Mouse (Mus musculus) stomach, embryonic 14.5 days (tissue): Measurements from ENCODE around the gene Gcm2. TPM values are rescaled to one million over a fixed set of nuclear protein-coding genes. Genes with fewer than 3 reads are reported as not detected.

ENCODE experiments used
- ATAC-seq: fragments of 200-750 bp; cut with Nextera tagmentation; 2 replicates; pipeline ENCODE4 v1.8.0; 2017; ENCODE audit warnings: low read depth, moderate TSS enrichment; ENCODE audit not compliant: insufficient number of reproducible peaks, insufficient read depth, low FRiP score
- H3K27ac ChIP-seq: fragments of 300-500 bp; sonication (generic); 2 replicates; pipeline ENCODE4 v1.5.1; 2014; ENCODE audit warnings: mild to moderate bottlenecking, low read length, moderate library complexity, mixed read lengths
- H3K27me3 ChIP-seq: fragments of 300-500 bp; sonication (generic); 2 replicates; pipeline ENCODE4 v1.6.1; 2014; ENCODE audit warnings: low read length, control low read depth, mixed read lengths; ENCODE audit not compliant: control insufficient read depth, insufficient read depth
- H3K36me3 ChIP-seq: fragments of 300-500 bp; sonication (generic); 2 replicates; pipeline ENCODE4 v1.6.1; 2014; ENCODE audit warnings: mild to moderate bottlenecking, control low read depth, low read length, moderate library complexity, mixed read lengths; ENCODE audit not compliant: control insufficient read depth, insufficient read depth
- H3K4me1 ChIP-seq: fragments of 300-500 bp; sonication (generic); 2 replicates; pipeline ENCODE4 v1.6.1; 2014; ENCODE audit warnings: low read length, control low read depth, mixed read lengths; ENCODE audit not compliant: control insufficient read depth, insufficient read depth
- H3K4me2 ChIP-seq: fragments of 300-500 bp; sonication (generic); replicated peaks from 2 replicates; pipeline ENCODE4 v1.6.1; 2014; ENCODE audit warnings: low read depth, low read length, control low read depth
- H3K4me3 ChIP-seq: fragments of 300-500 bp; sonication (generic); 2 replicates; pipeline ENCODE4 v1.5.1; 2014; ENCODE audit warnings: low read depth, low read length, control low read depth
- H3K9ac ChIP-seq: fragments of 300-500 bp; sonication (generic); replicated peaks from 2 replicates; pipeline ENCODE4 v1.6.1; 2014; ENCODE audit warnings: low read depth, mild to moderate bottlenecking, control low read depth, low read length, moderate library complexity, mixed read lengths
- H3K9me3 ChIP-seq: fragments of 300-500 bp; sonication (generic); 2 replicates; pipeline ENCODE4 v1.6.1; 2016; ENCODE audit warnings: low read depth, low read length, control low read depth; ENCODE audit not compliant: control insufficient read depth
- WGBS: fragments of 180-500 bp; shearing (Covaris S2); extraction: QIAGEN DNeasy Blood & Tissue Kit; methylation state at CpG from one replicate; pipeline ENCODE4 v1.1.7; 2014; 5-methylcytosine and 5-hydroxymethylcytosine counted together
- polyA plus RNA-seq: library from polyadenylated mRNA; unstranded; fragments of >200 nt; fragmentation: Nextera tagmentation; extraction: Ambion mirVana; gene quantifications from 2 replicates; pipeline ENCODE4 v1.2.1, GENCODE M21; 2014

The Gcm2 gene
- polyA plus RNA-seq, result not detected in 2 replicates

GRCm38 (mm10) chr13:41110935-41111334 lies at the start of gene Gcm2:
Gene Gcm2 (minus strand): TSS chr13:41111035.
- ATAC-seq, result no peak
- H3K27me3 ChIP-seq, result no peaks in the 10 kb centered on the region
- H3K9ac ChIP-seq, result no peak within 1 kb of the TSS
- H3K4me2 ChIP-seq, result no peak within 1 kb of the TSS
- no peaks in the 10 kb centered on the region for H3K36me3 ChIP-seq
- H3K27ac ChIP-seq, result no peak within 1 kb of the TSS
- no peaks in the 10 kb centered on the region for H3K4me1 ChIP-seq
- 83% methylated on average over 3 of the region's 3 CpGs for WGBS
- H3K9me3 ChIP-seq, result no peaks in the 10 kb centered on the region
- H3K4me3 ChIP-seq, result no peak within 1 kb of the TSS

DNA sequence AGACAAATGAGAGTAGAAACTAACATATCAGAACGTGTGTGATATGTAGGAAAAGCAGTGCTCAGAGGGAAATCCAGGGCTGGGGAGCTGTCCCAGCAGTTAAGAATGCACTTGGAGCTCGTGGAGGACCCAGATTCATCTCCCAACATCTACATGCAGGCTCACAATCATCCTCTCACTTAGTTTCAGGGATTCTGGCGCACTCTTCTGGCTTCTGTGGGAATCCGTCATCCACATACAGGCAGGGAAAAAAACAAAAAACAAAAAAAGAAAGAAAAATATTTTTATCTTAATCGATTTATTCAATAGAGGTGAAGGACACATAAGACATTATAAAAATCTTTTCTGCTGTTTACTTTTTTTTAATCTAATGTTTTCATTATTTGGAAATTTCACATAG lies 47.6 kb upstream of the Gcm2 start:
- no peak overlapping the region for H3K27ac ChIP-seq
- H3K36me3 ChIP-seq, result no peaks in the 10 kb centered on the region
- ATAC-seq, result no peak
- H3K27me3 ChIP-seq, result no peaks in the 10 kb centered on the region
- WGBS, result 47% methylated on average over 5 of the region's 5 CpGs
- no peaks in the 10 kb centered on the region for H3K9me3 ChIP-seq
- no peaks in the 10 kb centered on the region for H3K4me1 ChIP-seq
- H3K4me2 ChIP-seq, result no peak overlapping the region
- no peak overlapping the region for H3K9ac ChIP-seq
- H3K4me3 ChIP-seq, result no peak overlapping the region

GRCm38 (mm10) chr13:41153146-41153545 lies 42.3 kb upstream of the Gcm2 start:
- Histone ChIP-seq H3K36me3 (no peaks in the 10 kb centered on the region), H3K4me2 (no peak overlapping the region), H3K9me3 (no peaks in the 10 kb centered on the region), H3K9ac (no peak overlapping the region), H3K4me3 (no peak overlapping the region), H3K27me3 (no peaks in the 10 kb centered on the region), H3K27ac (no peak overlapping the region), H3K4me1 (no peaks in the 10 kb centered on the region)
- no peak for ATAC-seq
- 64% methylated on average over 11 of the region's 11 CpGs for WGBS

DNA sequence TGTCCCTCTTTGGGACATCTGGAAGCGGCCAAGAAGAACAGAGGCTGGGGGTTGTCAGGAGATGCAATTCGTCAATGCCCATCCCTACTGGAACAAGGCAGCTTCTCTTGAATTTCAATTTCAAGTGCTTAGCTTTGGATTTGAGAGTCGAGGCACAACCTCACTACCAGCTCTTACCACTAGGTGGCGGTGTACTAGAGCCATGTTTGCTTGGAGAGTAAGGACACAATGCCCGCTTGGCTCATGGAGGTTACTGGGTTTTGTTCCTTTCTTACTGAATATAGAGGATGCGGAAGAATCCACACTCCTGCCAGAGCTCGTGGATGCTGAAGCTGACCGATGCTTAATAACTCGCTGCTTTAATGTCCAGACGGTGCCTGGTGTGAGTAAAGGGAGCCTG lies 35.4 kb upstream of the Gcm2 start:
- WGBS, result 78% methylated on average over 10 of the region's 10 CpGs
- Histone ChIP-seq H3K4me1 (no peaks in the 10 kb centered on the region), H3K4me3 (no peak overlapping the region), H3K36me3 (no peaks in the 10 kb centered on the region), H3K4me2 (no peak overlapping the region), H3K27ac (no peak overlapping the region), H3K9me3 (no peaks in the 10 kb centered on the region), H3K27me3 (no peaks in the 10 kb centered on the region), H3K9ac (no peak overlapping the region)
- no peak for ATAC-seq

GRCm38 (mm10) chr13:41145433-41145970 lies 34.7 kb upstream of the Gcm2 start:
- Histone ChIP-seq H3K9me3 (no peaks in the 10 kb centered on the region), H3K27me3 (no peaks in the 10 kb centered on the region), H3K4me3 (no peak overlapping the region), H3K9ac (no peak overlapping the region), H3K36me3 (no peaks in the 10 kb centered on the region), H3K4me2 (no peak overlapping the region), H3K27ac (no peak overlapping the region), H3K4me1 (no peaks in the 10 kb centered on the region)
- ATAC-seq, result no peak
- WGBS, result 53% methylated on average over 6 of the region's 6 CpGs

DNA sequence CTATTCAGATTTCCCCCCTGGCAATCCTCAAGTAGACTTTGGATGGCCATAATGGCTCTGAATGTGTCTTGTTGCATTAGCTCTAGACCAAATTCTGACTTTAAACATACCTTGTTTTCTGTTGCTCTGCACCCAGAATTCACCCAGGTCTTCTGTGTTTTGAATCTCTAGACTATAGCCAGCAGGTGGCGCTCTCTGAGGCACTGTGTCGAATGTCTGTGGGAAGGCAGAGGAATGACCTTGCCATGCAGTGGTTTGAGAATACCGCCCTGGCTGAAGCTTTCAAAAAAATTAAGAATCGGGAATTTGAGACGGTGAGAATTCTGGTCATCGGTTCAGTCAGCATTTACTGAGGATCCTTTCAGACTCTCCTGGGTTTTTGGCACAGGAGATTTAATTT lies 24.1 kb upstream of the Gcm2 start:
- ATAC-seq, result no peak
- H3K4me2 ChIP-seq, result no peak overlapping the region

GRCm38 (mm10) chr13:41129061-41129460 lies 18.2 kb upstream of the Gcm2 start:
- Histone ChIP-seq H3K36me3 (no peaks in the 10 kb centered on the region), H3K27me3 (no peaks in the 10 kb centered on the region), H3K4me2 (no peak overlapping the region), H3K9ac (no peak overlapping the region), H3K4me3 (no peak overlapping the region), H3K4me1 (no peaks in the 10 kb centered on the region), H3K9me3 (no peaks in the 10 kb centered on the region), H3K27ac (no peak overlapping the region)
- 79% methylated on average over 8 of the region's 8 CpGs for WGBS
- no peak for ATAC-seq

More for the DNA sequence above, 24.1 kb upstream of the Gcm2 start:
- H3K4me3 ChIP-seq, result no peak overlapping the region
- no peaks in the 10 kb centered on the region for H3K27me3 ChIP-seq
- H3K9me3 ChIP-seq, result no peaks in the 10 kb centered on the region
- no peak overlapping the region for H3K27ac ChIP-seq
- no peak overlapping the region for H3K9ac ChIP-seq
- H3K4me1 ChIP-seq, result no peaks in the 10 kb centered on the region
- WGBS, result 7% methylated on average over 6 of the region's 6 CpGs
- H3K36me3 ChIP-seq, result no peaks in the 10 kb centered on the region

DNA sequence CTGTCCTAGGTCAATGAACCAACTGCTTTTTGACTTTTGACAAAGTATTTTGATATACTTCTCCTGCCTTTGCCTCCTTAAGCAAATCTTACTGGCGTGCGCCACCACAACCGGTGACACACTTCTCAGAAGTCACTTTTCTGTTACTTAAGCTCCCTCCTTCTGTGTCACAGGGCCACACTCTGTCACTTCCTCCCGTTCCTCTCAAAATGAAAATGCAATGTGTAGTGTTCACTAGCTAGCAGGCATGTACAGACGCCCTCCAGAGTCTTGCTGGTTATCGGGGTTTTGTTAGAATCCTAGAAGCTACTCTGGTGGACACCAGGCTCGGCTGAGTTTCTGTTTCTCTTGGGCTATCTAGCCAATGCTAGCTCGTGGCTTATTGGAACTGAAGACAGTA lies 17.5 kb upstream of the Gcm2 start:
- Histone ChIP-seq H3K4me2 (no peak overlapping the region), H3K9ac (no peak overlapping the region), H3K27ac (no peak overlapping the region), H3K36me3 (no peaks in the 10 kb centered on the region), H3K27me3 (no peaks in the 10 kb centered on the region), H3K4me1 (no peaks in the 10 kb centered on the region), H3K9me3 (no peaks in the 10 kb centered on the region), H3K4me3 (no peak overlapping the region)
- WGBS, result 82% methylated on average over 8 of the region's 8 CpGs
- ATAC-seq, result no peak

DNA sequence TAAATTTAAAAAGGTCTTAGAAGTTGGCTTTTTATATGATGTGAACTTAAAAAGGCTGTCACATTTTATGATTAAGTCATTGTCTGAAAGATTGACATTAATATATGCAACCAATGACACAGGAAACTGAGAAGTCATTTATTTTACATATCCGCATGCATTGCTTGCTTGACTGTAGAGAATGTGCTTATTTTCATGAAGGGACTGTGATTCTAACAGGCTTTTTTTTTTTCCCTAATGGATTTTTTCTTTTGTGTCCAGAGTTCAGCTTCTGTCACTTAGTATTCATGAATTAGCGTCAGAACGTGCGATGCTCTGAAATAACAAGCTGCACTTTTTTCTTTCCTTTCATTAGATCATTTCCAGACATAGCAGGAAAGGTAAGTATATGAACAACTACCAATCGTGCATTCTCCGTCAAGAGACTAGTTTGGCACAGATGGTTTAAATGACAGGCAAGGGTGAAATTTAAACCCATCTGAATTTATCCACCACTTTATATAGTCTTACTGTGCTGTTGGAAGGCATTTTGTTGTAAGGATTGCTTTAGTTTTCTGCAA lies 12.9 kb upstream of the Gcm2 start:
- no peaks in the 10 kb centered on the region for H3K27me3 ChIP-seq
- no peaks in the 10 kb centered on the region for H3K36me3 ChIP-seq
- no peak overlapping the region for H3K4me3 ChIP-seq
- WGBS, result 85% methylated on average over 6 of the region's 6 CpGs
- no peak overlapping the region for H3K27ac ChIP-seq
- H3K9ac ChIP-seq, result no peak overlapping the region
- no peak for ATAC-seq
- H3K4me1 ChIP-seq, result no peaks in the 10 kb centered on the region
- no peak overlapping the region for H3K4me2 ChIP-seq
- H3K9me3 ChIP-seq, result no peaks in the 10 kb centered on the region
